ENCODE assay signal across 8 mouse cellular contexts in the genomic region with DNA sequence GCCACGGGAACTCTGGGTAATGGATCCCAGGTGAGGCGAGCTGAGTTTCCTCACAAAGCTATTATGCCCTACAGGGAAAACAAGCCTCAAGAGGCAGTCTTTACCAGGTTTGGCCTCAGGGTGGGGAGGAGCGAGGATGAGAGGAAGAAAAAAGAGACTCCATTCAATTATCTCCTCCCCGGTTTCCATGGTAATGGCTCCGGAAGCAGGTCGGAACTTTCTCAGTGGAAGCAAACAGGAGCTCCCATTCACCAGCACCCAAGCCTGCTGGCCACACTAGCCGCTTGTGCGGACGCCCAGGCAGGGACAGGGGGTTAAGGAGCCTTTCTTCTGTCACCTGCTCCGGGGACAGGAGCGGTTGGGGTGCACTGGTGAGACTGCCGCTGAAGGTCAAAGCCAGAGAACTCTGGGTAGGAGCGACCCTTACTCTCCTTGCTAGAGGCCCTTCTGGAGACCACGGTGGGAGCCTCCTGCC.
DNase-seq lines count a peak whose midpoint lies in the region; ATAC-seq lines count a peak whose summit lies in the region.

No protein-coding gene starts in this region.

- no peak; the same call in 1 of the 2 replicates for ATAC-seq in heart, embryonic 16.5 days (replicated peaks; ENCODE audit: extremely low read depth, insufficient read depth, low FRiP score)
- ATAC-seq in embryonic facial prominence, embryonic 11.5 days (replicated peaks; ENCODE audit: insufficient number of reproducible peaks, low FRiP score, low TSS enrichment, low read depth), result no peak

- intact Hi-C loops in heart, postnatal 36 days (cut with DNase I), result no loop called here

- H3K9me3 ChIP-seq in heart, embryonic 16.5 days (replicated peaks; ENCODE audit: control insufficient read depth, low read length), result no peaks in the 10 kb centered on the region
- H3K9me3 ChIP-seq in embryonic facial prominence, embryonic 11.5 days (replicated peaks; ENCODE audit: control insufficient read depth, low read length), result no peaks in the 10 kb centered on the region; the same call in 1 of the 2 replicates

- 0 out of 2 replicates have a peak, but pooled peaks cover 4% of the 10 kb centered on the region for H3K36me3 ChIP-seq in heart, embryonic 16.5 days (ENCODE audit: control insufficient read depth, insufficient read depth)
- H3K36me3 ChIP-seq in embryonic facial prominence, embryonic 11.5 days (replicated peaks; ENCODE audit: control insufficient read depth, insufficient read depth, low read depth, low read length), result no peaks in the 10 kb centered on the region

- peak overlapping the region; percentile 39 for H3K4me2 ChIP-seq in heart, embryonic 16.5 days (ENCODE audit: low read depth, low read length)
- no peak overlapping the region; the same call in 1 of the 2 replicates for H3K4me2 ChIP-seq in embryonic facial prominence, embryonic 11.5 days (ENCODE audit: low read depth, low read length)

- H3K9ac ChIP-seq in heart, embryonic 16.5 days (ENCODE audit: low read length), result peak overlapping the region; percentile 47; the same call in 1 of the 2 replicates
- H3K9ac ChIP-seq in embryonic facial prominence, embryonic 11.5 days (replicated peaks; ENCODE audit: low read length), result no peak overlapping the region

- H3K4me1 ChIP-seq in heart, embryonic 16.5 days (ENCODE audit: control insufficient read depth, insufficient read depth, low read length), result peaks cover 32% of the 10 kb centered on the region
- no peaks in the 10 kb centered on the region; the same call in none of the 2 replicates for H3K4me1 ChIP-seq in embryonic facial prominence, embryonic 11.5 days (ENCODE audit: control insufficient read depth, insufficient read depth, low read length)

- H3K27me3 ChIP-seq in heart, embryonic 16.5 days (ENCODE audit: control insufficient read depth, insufficient read depth, low read length), result no peaks in the 10 kb centered on the region
- H3K27me3 ChIP-seq in embryonic facial prominence, embryonic 11.5 days (ENCODE audit: control insufficient read depth, insufficient read depth, low read length), result no peaks in the 10 kb centered on the region

- WGBS in heart, embryonic 16.5 days, result 50% methylated on average over 14 of the region's 14 CpGs
- 26% methylated on average over 14 of the region's 14 CpGs for WGBS in embryonic facial prominence, embryonic 11.5 days

- no peak overlapping the region for H3K4me3 ChIP-seq in heart, embryonic 16.5 days (ENCODE audit: low read length)
- no peak overlapping the region for H3K4me3 ChIP-seq in embryonic facial prominence, embryonic 11.5 days (ENCODE audit: low read depth, low read length)

- no peak for DNase-seq in heart, postnatal 36 days
- peak; percentile 64 for DNase-seq in embryonic facial prominence, embryonic 11.5 days (ENCODE audit: low spot score)
- DNase-seq in layer of hippocampus, adult 11-12 months (ENCODE audit: low spot score), result peak; percentile 58
- DNase-seq in mesoderm, embryonic 11.5 days (ENCODE audit: low read depth, low spot score), result peak; percentile 49
- DNase-seq in kidney, postnatal 36 days, result no peak
- no peak for DNase-seq in gastrocnemius, postnatal 25 days
- no peak for DNase-seq in adrenal gland, adult 18-20 months (ENCODE audit: low spot score in 2 of 2)

- H3K27ac ChIP-seq in heart, embryonic 16.5 days (ENCODE audit: low read length), result peak overlapping the region; percentile 29; the same call in 1 of the 2 replicates
- no peak overlapping the region for H3K27ac ChIP-seq in embryonic facial prominence, embryonic 11.5 days (replicated peaks; ENCODE audit: low read depth, low read length)

Comparison
In these comparisons a context has a peak if more than half of its experiments do, and no peak if none do; other contexts are left out.
1. DNase-seq: peak in embryonic facial prominence, embryonic 11.5 days (single experiment), layer of hippocampus, adult 11-12 months (single experiment) and mesoderm, embryonic 11.5 days (single experiment); none in heart, postnatal 36 days (0 of 2), kidney, postnatal 36 days (0 of 2), gastrocnemius, postnatal 25 days (single experiment) and adrenal gland, adult 18-20 months (0 of 2).